Mouse (Mus musculus): ENCODE results near the gene Rpl18a.
"Not testable (repeated sequence)": the region's sequence is repeated elsewhere in the genome, so short reads cannot be mapped to it uniquely, and the experiment has no call there.

Gene Rpl18a

GRCm38 (mm10) chr8:70902211-70902610 lies 5.0 kb upstream of the Rpl18a start:
- DNase-seq: no peak

GRCm38 (mm10) chr8:70900872-70901387 lies 3.7 kb upstream of the Rpl18a start:
- no peak for DNase-seq

- DNase-seq: no peak
These were observed 2.0 kb upstream of the Rpl18a start for GRCm38 (mm10) chr8:70899226-70899625.

- no peak for DNase-seq
These were observed 1.5 kb upstream of the Rpl18a start for GRCm38 (mm10) chr8:70898661-70899198.

- peak; percentile 66 to 75 for DNase-seq
These were observed 635 bp upstream of the Rpl18a start for GRCm38 (mm10) chr8:70897681-70898413.

GRCm38 (mm10) chr8:70896316-70897020 lies 744 bp downstream of the Rpl18a start:
- no peak for DNase-seq

GRCm38 (mm10) chr8:70895571-70896259 lies 1.5 kb downstream of the Rpl18a start:
- not testable (repeated sequence) for DNase-seq

GRCm38 (mm10) chr8:70894771-70895545 lies 2.3 kb downstream of the Rpl18a start:
- no peak for DNase-seq

GRCm38 (mm10) chr8:70894385-70894720 lies 2.9 kb downstream of the Rpl18a start:
- no peak for DNase-seq

- DNase-seq: peak in 1 of 2 experiments; percentile 60
These were observed 3.4 kb downstream of the Rpl18a start for GRCm38 (mm10) chr8:70893656-70894384.

GRCm38 (mm10) chr8:70892896-70893655 lies 4.1 kb downstream of the Rpl18a start:
- DNase-seq: no peak

GRCm38 (mm10) chr8:70892022-70892895 lies 5.0 kb downstream of the Rpl18a start, which contains the start of gene Slc5a5:
TSS of gene Slc5a5 (minus strand) at chr8:70892757.
- no peak for DNase-seq

- DNase-seq: no peak
These were observed 5.9 kb downstream of the Rpl18a start for GRCm38 (mm10) chr8:70891356-70891755.

- no peak for DNase-seq
These were observed 6.6 kb downstream of the Rpl18a start for GRCm38 (mm10) chr8:70890656-70891055.

- no peak for DNase-seq
These were observed 9.5 kb downstream of the Rpl18a start for GRCm38 (mm10) chr8:70887669-70888068.

- no peak for DNase-seq
These were observed 11.6 kb downstream of the Rpl18a start for GRCm38 (mm10) chr8:70885612-70886011.

- DNase-seq: no peak
These were observed 12.5 kb downstream of the Rpl18a start for GRCm38 (mm10) chr8:70884683-70885082.

GRCm38 (mm10) chr8:70884186-70884585 lies 13.0 kb downstream of the Rpl18a start:
- DNase-seq: no peak

GRCm38 (mm10) chr8:70880546-70880945 lies 16.7 kb downstream of the Rpl18a start:
- DNase-seq: no peak

GRCm38 (mm10) chr8:70880126-70880525 lies 17.1 kb downstream of the Rpl18a start:
- no peak for DNase-seq

All from thymus, adult 18-20 months (tissue).